Mouse (Mus musculus) bone marrow, adult 2 months (tissue): ENCODE measurements around the gene Wnk2.

Source experiments
- CTCF ChIP-seq: fragments of 200-500 bp; IDR thresholded peaks from 2 replicates; pipeline ENCODE4 v1.5.1; 2011; ENCODE audit warnings: low read length, control low read depth; ENCODE audit not compliant: control insufficient read depth, insufficient read depth
- POLR2A ChIP-seq: fragments of 200-500 bp; IDR thresholded peaks from 2 replicates; pipeline ENCODE4 v1.6.1; 2011; ENCODE audit warnings: low read depth, mild to moderate bottlenecking, control low read depth, low read length, borderline replicate concordance; ENCODE audit not compliant: control insufficient read depth

- no peak for TF ChIP-seq POLR2A
- no peak for TF ChIP-seq CTCF
Measured at GRCm38 (mm10) chr13:49113345-49113744, 34.5 kb downstream of the Wnk2 start.
